Mouse (Mus musculus) NIH3T3 (cell line): ENCODE measurements around the gene Dmbx1.

Experiments
- DNase-seq: peaks from one replicate; pipeline ENCODE4 v3.0.0-alpha.2; 2012; ENCODE audit warnings: low read depth

Gene Dmbx1

DNA sequence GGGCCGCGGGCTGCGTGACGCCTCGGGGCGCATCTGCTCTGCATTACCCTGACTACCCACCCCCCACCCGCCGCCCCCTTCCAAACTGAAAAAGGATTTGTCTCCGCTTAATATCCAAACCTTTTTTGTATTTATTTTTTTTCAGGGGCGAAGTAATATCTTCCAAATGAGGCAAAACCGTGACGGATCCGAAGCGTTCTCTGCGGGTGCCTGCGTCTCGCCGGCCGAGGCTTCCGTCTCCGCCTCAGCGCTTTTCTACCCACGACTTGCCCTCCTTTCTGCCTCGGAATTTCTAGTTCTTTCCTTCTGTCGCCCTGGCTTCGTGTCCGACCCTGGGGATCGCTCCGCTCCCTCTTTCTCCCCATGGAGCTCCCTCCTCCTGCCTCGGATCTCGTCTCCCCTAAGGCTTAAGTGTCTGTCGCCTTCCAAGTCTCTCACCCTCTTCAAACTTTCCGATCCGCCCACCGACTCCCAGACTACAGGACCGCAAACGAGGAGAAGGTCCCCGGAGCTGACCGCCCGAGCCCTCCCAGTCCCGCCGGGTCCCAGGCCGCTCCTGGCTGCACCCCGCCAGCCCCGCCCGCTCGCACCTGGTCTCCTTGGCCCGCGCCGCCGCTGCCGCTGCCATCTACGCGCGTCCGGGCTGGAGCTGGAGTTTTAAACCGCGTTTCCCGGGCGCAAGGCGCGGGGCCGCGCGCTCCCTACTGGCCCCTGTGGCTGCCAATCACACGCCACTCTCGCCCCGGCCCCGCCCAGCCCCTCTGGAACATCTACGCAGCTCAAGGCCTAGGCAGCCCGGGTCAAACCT, at the start of gene Dmbx1:
Dmbx1 (minus strand) TSS at position 632 of the 808 bp plus-strand sequence.
- DNase-seq = no peak

DNA sequence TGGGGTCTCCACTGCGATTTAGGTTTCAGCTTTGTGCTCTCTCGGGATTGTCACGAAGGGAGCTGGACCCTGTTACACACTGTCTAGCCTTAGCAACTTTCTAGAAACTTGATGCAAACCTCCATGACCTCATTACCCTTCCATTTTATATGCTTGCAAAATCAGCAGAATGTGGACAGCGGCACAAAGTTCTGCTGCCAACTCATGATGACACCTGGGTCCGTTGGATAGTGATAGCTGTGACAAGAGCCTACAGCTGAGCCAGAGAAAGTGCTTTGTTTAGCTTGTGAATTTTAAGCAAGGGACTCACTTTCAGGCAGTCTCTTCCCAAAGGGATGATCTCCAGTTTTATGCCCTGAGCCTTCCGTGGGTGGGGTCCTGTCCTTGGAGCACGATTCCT, 49.7 kb upstream of the Dmbx1 start:
- no peak for DNase-seq

DNA sequence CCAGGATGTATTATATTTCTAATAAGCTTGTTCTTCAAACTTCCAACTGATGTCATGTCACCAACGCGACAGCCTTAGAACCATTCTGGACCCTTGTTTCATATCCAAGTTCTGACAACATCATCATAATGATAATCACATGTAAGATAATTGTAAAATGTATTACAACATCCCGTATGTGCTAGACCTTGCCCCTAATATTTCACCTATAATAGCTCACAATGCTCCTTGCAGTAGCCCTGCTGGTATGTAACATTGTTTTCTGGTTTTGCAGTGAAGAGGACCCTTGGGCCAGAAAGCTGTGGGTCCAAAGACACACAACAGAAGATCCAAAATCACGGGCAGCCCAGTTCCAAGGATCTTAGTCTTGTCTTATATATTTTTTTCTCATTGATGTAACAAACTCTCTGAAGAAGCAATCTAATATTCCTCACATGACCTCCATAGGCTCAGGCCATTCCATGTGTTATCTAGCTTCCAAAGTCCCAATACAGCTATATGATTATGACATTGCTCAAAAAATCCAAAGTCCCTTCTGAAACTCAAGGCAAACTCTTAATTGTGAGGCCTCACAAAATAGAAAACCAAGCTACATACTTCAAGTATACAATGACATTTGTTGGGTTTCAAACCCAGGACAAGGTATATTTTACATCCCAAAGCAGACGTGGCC, 48.3 kb upstream of the Dmbx1 start:
- no peak for DNase-seq

DNA sequence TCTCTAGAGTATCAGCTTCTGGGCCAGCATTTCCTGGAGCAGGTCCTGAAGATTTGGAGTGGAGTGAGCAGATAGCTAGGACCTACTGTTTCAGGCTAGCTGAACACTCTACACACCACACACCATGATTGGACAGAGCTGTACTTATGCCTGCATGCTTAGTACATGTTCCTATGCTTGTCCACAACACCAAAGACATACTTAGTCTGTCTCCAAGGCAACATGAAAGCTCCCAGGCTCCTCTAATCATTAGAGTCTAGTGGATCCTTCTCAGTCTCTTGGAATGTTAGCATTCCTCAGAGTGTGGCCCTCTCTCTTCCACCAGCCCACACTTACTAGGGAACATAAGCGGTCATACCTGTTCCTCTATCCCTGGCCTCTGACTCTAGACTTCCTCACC, 47.7 kb upstream of the Dmbx1 start:
- DNase-seq = no peak

DNA sequence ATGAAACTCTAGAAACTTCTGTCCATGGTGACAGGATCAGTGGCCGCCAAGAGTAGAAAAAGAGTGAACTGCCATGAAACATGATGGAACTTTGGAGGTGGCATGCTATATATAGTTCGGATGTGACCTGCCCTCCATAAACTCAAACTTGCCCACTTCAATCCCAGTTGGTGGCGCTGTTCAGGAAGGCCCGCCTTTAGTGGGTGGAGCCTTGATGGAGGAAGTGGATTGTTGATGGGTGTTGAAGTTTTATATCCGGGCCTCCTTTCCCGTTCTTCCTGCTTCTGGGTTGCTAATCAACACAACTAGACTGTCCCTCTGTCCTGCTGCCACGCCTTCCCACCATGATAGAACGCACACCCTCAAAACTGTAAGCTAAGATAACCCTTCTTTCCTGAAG, 45.2 kb upstream of the Dmbx1 start:
- peak; percentile 51 for DNase-seq

DNA sequence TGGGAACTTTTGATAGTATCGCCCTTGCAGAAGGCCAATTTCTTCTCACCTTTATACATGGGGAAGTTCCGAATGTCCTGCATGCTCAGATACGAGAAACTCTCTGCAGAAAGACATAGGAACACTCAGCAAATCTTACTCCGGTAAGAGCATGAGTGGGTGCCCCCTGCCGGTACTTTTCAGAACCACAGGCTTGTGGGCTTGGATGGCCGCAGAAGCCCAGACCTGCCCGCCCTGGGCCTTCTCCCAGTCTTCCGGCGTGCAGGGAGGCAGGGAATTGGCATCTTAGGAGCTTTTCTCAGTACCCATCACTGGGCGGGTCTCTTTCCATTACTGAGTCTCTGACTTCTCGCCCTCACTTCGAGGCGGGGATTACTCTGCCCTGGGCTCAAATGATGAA, 44.4 kb upstream of the Dmbx1 start:
- DNase-seq = peak; percentile 94

DNA sequence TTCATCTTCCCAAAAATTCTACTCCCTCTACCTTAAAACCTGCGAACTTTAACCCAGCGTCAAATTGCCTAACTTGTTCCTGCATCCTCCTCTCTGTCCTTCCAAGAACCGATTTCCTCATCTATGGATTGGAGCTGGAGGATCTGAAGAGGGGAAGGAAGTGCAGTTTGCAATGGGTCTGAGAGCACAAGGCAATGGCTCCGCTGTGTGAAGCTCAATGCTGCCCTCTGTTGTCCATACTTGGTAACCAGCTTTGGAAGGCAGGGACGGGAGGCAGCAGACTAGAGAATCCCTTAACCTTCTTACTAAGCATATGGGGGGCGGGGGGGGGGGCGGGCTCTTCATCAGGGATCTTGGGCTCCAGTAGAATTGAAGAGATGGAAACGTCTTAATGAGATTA, 41.0 kb upstream of the Dmbx1 start:
- peak; percentile 92 for DNase-seq

DNA sequence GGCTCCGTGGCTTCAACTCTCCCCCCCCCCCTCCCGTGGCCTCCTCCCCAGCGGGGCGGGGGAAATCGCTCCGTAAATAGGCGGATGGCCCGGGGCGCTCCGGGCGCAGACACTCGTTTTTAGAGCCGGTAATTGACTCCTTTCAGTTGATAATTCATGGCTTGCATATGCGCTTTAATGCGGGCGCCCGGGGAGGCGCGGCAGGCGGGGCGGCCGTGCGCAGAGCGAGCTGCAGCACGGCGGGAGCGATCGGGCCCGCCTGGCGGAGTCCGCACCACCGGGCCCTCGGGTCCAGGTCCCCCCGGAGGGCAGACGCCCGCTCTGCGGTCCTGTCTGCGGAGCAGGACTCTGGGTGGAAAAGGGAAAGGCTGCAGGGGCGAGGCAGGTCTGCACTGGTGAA, 39.7 kb upstream of the Dmbx1 start:
- no peak for DNase-seq

DNA sequence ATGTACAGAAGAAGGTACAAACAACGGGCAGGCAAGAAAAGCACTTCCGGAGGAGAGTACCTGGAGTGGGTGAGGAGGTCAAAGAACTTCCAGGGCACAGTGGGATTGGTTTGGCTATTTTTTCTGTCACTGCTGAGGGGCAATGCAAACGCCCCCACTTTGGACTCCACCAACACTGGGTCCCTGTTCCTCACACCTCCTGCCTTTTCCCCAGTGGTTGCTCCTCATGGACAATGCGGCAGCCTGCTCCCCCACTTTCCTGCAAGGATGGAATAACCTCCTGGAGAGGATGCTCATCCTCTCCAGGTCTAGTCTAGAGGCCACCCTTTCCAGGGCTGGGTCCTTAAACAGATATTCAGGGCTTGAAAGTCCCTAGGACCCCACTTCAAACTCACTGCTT, 39.2 kb upstream of the Dmbx1 start:
- DNase-seq = no peak

DNA sequence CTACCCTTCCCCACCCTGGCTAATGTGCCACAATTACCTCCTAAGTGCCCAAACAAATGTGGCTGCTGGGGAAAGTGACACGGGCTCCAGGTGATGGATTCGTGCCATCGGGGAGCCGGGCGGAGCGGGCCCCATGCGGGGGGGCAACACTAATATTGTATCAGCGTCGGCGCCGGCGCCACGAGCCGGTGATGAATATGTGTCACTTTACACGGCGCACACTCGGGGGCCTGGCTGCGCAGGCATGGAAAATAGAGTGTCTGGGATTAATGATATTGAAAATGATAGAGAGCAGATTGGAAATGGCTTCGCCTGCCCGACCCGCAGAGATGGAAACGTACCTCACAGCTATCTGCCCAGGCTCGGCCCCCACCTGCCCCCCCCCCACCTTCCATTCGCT, 32.8 kb upstream of the Dmbx1 start:
- no peak for DNase-seq

DNA sequence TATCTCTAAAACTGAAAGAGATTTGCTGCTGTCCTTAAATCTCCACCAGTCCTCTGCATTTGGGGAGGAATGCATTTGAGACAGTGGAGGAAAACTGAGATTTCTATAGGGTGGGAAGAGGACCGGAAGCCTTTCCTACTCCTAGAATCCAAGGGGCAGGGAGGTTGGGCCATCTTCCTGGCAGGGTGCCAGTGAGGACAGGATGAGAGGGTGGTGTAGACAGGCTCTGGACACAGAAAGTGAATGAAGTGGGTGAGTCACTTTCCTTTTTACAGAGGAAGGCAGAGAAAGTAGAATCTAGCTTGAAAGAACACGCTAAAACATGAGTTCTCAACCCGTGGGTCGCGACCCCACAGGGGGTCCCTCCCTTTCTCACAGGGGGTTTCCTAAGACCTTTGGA, 24.7 kb upstream of the Dmbx1 start:
- peak; percentile 24 for DNase-seq

DNA sequence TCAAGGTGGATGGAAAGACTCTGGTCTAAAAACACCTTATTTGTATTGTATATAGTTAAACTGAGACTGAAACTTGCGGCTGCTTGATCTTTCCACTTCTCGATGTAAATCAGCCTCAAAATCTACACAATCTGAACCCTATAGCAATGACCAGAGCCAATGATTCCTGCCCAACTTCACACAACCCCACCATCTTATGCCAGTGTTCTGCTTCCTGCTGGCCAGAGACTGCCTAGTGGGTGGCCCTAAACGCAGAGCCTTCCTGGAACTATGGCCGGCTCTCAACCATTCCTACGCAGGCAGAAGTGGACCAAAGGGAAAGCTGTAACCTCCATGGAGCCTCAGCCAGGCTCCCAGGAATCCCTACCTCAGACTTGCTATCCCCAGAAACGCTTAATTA, 24.0 kb upstream of the Dmbx1 start:
- no peak for DNase-seq

DNA sequence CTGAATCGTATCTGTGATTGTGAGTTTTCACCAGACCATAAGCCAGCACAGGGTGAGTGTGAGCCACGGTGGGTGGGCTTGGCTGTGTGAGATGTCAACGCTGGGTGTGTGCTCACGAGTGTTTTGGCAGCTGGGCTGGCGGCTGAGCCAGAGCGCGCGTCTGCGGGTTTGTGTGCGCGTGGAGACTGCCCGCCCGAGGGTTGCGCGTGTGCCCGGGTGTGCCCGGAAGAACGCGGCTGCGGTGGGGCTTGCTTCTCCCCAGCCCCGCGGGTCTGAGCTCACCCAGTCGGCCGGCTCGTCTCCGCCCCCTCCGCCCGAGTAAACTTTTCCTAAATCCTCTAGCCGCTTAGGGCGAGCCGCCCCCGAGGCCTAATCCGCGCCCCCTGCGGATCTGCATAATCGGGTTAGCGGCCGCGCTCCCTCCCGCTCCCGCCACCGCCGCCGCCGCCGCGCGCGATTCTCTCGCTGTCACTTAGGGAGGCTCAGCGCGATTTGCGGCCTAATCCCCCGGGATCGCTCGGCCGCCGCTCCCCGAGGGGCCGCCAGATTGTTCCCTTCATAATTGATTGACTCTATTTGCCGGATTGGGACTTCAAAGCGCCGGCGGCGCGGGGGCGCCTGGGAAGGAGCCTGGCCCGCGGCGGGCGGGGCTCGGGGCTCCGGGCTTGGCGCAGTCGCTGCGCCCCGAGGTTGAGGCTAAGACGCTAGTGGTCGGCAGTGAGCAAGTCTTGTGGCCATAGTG, 23.1 kb upstream of the Dmbx1 start:
- no peak for DNase-seq

DNA sequence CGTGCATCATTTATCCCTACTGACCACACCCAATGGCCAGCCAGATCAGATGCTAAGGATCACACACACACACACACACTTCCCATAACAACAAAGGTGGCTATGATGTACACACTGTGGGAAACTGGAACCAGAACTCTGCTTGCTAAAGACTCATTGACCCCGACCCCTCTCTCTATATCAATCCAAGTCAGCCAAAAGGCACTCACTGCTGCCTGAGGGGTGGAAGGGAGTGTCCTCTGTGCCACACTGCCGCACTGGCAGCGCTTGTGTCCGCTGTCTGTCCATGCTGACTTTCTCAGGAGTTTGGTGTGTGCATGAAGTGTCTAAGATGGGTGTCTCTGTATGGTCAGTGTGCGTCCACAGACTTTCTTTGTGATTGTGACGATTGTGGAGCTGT, 22.3 kb upstream of the Dmbx1 start:
- no peak for DNase-seq

DNA sequence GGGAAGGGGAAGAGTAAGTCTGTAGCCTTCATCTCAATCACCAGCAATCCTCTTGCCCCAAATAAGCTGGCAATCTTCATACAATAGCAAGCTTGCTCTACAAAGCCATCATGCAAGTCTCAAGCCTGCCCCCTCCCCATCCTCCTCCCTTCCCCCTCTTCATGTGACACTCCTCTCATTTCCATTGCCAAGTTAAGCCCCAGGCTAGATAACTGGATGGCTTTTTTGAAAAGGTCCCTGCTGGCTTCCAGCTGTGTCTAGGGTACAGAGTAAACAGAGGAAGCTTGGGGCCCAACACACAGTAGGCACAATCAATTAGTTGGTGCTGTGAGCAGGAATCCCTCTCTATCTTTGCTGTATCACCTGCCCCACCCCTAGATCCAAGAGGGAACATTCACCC, 19.8 kb upstream of the Dmbx1 start:
- no peak for DNase-seq

DNA sequence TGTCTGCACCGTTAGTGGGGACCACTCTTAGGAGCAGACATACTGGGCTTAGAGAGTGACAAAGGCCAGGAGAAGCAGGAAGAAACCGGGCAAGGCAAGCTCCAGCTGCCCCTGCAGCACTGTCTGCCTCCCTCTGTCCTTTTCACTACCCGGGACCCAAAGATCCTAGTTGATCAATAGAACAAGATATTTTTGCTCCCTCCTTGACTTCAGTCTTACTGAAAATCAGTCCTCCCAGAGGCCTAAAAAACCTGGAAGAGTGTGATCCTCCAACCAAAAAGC, 15.7 kb upstream of the Dmbx1 start:
- no peak for DNase-seq

DNA sequence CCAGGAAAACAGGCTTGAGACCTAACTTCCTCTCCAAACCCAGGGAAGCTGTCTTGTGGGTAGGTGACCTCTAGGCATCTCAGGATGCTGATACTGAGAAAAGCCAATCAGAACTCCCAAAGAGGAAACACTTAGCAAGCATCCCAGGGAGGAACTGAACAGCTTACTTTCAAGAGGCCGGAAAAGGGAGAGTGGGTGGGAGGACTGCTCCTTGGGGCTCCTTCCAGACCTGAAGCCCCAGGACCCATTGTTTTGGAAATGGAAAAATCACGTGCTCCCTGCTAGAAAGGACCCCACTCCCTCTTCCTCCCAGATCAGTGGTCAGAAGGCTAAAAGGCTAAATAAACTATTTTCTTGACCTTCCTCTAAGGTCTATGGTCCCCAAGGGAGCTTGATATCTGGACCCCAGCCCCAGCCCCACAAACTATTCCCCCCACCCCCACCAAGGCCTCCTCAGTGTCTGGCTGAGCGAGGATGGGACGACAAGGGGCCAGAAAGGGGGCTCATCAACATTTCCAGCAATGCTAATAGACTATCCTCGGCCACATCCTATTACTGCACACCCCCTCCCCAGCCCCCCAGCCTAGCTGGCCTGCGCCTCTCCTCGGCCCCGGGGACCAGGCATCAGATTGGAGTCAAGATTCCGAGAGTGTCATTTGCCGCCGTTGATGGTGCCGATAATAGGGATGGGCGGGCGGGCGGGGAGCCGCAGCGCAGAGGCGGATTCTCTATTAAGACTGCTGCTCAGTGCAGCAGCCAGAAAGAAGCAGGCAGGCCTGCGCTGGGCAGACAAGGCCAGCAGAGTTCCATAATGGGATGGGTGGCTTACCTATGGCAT, 15.1 kb upstream of the Dmbx1 start:
- DNase-seq = no peak

DNA sequence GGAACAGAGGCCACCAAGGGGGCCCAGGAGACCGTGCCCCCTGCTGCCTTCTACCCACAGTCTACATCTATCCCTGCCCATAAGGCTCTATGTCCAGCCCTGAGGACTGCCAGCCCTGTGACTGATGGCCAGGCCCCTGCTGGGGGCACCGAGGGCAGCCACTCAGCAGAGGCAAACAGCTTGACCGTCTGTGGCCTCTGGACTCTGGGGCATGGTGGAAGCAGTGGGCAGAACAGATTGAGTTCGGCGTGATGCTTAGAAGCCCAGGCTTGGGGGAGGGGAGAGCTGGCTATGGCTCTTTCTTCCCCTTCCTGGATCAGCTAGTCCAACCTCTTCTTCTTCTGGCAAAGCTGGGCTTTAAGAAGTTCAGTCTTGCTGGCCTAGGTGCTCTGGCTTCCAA, 13.8 kb upstream of the Dmbx1 start:
- no peak for DNase-seq

DNA sequence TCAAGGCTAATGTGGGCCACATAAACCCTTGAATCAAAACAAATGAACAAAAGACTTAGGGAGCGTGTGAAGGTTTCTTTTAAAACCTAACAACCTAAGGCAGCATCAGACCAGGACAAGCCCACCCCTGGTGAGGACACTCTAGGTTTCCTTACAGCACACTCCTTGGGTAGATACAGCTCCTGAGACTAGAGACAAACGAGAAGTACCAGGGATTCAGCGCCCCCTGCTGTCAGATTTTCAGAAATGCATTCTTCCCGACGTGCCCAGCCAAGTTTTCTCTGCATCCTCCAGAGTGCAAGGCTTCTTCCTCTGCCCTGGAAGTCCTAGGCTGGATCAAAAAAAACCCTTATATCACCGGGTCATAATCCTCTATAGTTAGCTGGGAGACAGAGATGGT, 13.0 kb upstream of the Dmbx1 start:
- peak; percentile 75 for DNase-seq

DNA sequence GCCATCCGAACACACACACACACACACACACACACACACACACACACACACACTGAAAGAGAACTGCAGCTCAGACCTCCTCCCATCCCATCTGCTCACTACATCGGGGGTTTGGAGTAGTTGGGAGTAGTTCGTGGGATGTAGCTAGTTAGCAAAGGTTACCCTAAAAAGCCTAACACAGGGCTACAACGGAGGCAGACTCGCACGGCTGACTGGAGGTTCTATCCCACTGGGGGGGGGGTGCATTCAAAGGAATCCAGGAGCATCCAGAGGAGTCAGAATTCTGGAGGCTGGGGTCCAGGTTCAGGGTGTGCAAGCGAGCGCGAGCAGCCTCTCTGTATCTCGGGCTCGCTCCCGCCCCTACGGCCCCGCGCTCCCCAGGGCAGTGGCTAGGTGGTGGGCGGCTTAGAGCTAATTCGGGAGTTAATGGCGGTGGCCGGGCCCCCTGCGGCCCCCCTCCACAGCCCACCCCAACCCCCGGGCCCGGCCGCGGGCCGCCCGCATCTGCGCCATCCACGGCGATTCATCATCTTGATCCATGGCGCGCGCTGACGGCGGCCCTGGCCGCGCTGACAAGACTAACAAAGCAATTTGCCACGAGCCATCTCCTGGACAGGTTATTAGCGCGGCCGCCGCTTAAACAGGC, 4.1 kb upstream of the Dmbx1 start:
- no peak for DNase-seq

DNA sequence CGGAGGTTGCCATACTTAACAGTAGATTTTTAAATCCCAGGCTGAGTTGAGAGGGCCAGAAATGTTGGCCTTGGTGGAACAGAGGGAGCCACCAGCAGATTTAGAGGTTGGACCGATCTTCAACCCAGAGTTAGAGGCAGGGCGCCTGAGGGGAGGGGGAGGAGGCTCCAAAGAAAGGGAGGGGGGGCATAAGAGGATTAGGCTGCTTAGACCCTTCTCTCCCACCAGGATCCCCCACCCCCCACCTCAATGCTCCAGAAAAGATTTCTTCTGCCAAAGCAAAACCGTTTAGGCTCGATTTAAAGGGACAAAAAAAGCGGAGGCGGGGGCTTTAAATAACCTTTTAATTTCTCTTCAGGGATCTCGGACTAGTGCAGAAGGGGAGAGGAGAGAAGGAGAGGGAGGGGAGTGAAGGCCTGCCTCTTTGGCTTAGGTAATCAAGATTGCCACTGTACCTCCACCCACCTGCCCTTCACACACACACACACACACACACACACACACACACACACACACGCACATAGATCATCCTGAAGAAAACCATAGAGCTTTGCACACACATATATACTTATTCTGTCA, 1.6 kb upstream of the Dmbx1 start:
- DNase-seq = no peak

DNA sequence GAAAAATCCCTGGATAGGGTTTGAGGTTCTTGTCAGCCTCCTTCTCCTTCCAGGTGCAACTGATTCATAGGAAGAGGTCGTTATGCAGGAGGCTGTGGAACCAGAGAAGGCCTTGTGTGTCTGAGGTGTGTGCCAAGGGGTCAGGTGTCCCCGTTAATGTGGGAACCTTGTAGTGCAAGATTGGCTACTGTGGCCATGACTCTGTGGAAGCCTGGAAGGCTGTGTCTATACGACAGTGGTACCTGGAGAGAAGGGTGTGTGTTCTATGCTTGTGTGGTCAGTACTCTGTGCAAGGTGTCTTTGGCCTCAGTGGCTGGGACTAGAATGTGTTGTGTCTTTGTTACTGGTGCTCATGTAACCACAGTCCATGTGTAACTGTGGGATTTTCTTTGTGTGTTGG, 955 bp upstream of the Dmbx1 start:
- DNase-seq = no peak
